ENCODE assay signal across 43 mouse cellular contexts in the genomic region with DNA sequence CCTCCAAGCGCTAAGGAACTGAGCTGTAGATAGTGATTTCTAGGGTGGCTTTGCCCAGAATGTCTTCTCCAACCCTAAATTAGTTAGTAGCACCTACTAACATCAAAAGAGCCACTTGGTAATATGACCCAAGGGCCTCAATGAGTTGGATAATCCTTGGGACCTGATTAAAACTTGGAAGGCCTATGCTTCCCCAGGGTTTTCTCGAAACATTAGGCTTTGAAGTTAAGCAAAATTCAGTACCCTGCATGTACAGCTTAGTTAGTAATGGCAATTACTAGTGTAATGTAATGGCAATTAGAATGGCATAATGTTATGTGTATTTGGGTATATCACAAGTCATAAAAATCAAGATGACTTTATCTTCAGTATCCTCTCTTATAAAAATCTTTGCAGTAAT. TPM values are rescaled to one million over a fixed set of nuclear protein-coding genes. Genes with fewer than 3 reads are reported as not detected.
"Had no signal": no experiment of that assay in that cellular context is flagged by ENCODE, and none has a peak within 500 bp of the region (broad histone marks: within the 10 kb centered on the region; RNA-seq: fewer than 3 reads in every experiment).

Olfr983 (minus strand) TSS at position 101 of the 400 bp plus-strand sequence.

- H3K4me1 ChIP-seq: heart, embryonic 12.5 days; heart, embryonic 13.5 days; heart, embryonic 15.5 days; hindbrain, embryonic 10.5 days; hindbrain, embryonic 12.5 days; hindbrain, embryonic 13.5 days; hindbrain, embryonic 15.5 days; intestine, embryonic 15.5 days; kidney, embryonic 15.5 days had no signal

- H3K4me3 ChIP-seq: heart, embryonic 12.5 days; heart, embryonic 13.5 days; heart, embryonic 15.5 days; hindbrain, embryonic 10.5 days; hindbrain, embryonic 12.5 days; hindbrain, embryonic 13.5 days; hindbrain, embryonic 15.5 days; intestine, embryonic 15.5 days; kidney, embryonic 15.5 days; layer of hippocampus, adult 2 months; left cerebral cortex, adult 2 months had no signal

- H3K27ac ChIP-seq: heart, embryonic 13.5 days; heart, embryonic 15.5 days; hindbrain, embryonic 10.5 days; hindbrain, embryonic 12.5 days; hindbrain, embryonic 13.5 days; hindbrain, embryonic 14.5 days; hindbrain, embryonic 15.5 days; hindbrain, postnatal 0 days; intestine, embryonic 15.5 days; kidney, embryonic 15.5 days; kidney, postnatal 0 days; layer of hippocampus, adult 2 months; left cerebral cortex, adult 2 months had no signal

- DNase-seq: heart, postnatal 10 days; heart, postnatal 14 days; heart, postnatal 36 days; heart, postnatal 4 days; kidney, adult 11 months; kidney, adult 18-20 months; kidney, adult 2 months; kidney, adult 8-10 months; kidney, adult 9 months; kidney, postnatal 10 days; kidney, postnatal 14 days; kidney, postnatal 25 days; kidney, postnatal 36 days; kidney, postnatal 4 days; layer of hippocampus, adult 9-11 months; layer of hippocampus, postnatal 36 days had no signal

RNA-seq across cellular contexts. Expression of gene Olfr983, which starts in this region (rescaled TPM):
- polyA plus RNA-seq: heart, embryonic 11.5 days; heart, embryonic 12.5 days; heart, embryonic 13.5 days; heart, embryonic 14.5 days; heart, embryonic 15.5 days; heart, embryonic 16.5 days; heart, postnatal 0 days; hindbrain, embryonic 10.5 days; hindbrain, embryonic 11.5 days; hindbrain, embryonic 13.5 days; hindbrain, embryonic 14.5 days; hindbrain, embryonic 15.5 days; hindbrain, embryonic 16.5 days; hindbrain, postnatal 0 days; inflammation-experienced regulatory T-cells, adult 6 months; intestine, embryonic 14.5 days; intestine, embryonic 15.5 days; intestine, embryonic 16.5 days; intestine, postnatal 0 days; kidney, adult 2 months; kidney, embryonic 14.5 days; kidney, embryonic 15.5 days; kidney, embryonic 16.5 days; kidney, postnatal 0 days; large intestine, adult 2 months had no signal
